Mouse (Mus musculus): ENCODE measurements at regions not wholly inside any gene's neighbourhood (a gene's known extent, or its start where the extent isn't known, plus 50 kb on each side); places are given as distances from the start of the nearest gene placed in this dataset.

GRCm38 (mm10) chr1:80396560-80396959 lies 56.3 kb upstream of the Cul3 start:
- DNase-seq (ENCODE audit: low spot score in 2 of 2), result no peak

GRCm38 (mm10) chr1:80391406-80391805 lies 51.1 kb upstream of the Cul3 start:
- DNase-seq (ENCODE audit: low spot score in 2 of 2), result no peak

DNA sequence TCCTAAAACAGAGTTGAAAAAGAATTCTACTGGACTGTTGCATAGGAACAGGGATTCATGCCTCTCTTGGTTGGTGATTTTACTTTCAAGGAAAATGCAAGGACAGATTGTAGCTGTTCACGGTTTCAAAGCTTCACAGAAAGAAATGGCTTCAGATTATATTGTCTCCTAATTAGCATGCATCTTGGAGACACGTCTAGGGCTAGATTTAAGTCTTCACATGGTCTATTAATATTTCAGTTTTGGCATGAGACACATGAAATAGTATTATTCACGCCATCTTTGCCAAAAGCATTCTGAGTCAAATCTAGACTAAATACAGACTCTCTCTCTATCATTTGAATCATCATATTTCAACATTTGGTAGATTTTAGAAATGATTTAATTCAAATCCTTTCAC lies 50.1 kb upstream of the Cul3 start:
- peak in 1 of 2 experiments; percentile 21 for DNase-seq (ENCODE audit: low spot score in 2 of 2)
